Mouse (Mus musculus) liver, embryonic 14 days (tissue): ENCODE measurements around the gene Megf6. TPM values are rescaled to one million over a fixed set of nuclear protein-coding genes. Genes with fewer than 3 reads are reported as not detected.

Experiments
- polyA plus RNA-seq: library from polyadenylated mRNA; depleted of rRNA; stranded (reverse); fragments of >200 nt; gene quantifications from 2 replicates; pipeline ENCODE4 v1.2.3, GENCODE M21; 2012; rRNA removed

Gene Megf6
- 0.53 and 0.70 TPM in 2 replicates for polyA plus RNA-seq

DNA sequence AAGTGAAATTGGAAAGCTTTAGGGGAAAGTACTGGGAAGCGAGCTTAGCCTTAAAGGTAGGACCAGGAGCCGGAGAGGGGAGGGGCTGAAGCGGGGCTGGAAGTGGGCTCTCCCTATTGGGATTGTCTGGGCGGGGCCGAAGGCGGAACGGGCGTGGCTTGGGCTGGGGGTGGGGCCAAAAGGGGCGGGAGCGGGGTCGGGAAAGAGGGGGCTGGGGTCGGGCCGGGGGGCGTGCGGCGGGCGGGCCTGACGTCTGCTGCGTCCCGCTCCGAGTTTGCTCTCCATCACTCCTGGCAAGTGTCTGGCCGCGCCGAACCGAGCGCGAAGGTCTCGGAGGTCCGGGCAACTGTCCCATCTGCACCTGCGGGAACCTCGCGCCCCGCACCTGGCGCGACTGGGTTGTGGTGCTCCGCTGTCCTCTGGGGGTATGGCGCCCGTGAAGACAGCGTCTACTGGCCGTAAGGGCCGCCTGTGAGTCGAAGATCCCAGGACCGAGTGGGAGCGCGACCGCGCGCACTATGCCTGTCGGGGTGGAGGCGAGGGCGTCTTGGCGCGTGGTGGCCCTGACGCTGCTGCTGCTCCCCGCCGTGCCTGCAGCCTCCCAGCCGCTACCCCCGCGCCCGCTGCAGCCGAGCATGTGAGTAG is at the start of gene Megf6:
Gene Megf6, plus strand, starts transcription at position 225 of the 645 bp plus-strand sequence.

DNA sequence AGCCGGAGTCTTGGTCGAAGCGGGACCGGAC is 30.5 kb upstream of the Megf6 start, which contains the start of gene Trp73:
Gene Trp73, minus strand, starts transcription at position 27 of the 31 bp plus-strand sequence.

DNA sequence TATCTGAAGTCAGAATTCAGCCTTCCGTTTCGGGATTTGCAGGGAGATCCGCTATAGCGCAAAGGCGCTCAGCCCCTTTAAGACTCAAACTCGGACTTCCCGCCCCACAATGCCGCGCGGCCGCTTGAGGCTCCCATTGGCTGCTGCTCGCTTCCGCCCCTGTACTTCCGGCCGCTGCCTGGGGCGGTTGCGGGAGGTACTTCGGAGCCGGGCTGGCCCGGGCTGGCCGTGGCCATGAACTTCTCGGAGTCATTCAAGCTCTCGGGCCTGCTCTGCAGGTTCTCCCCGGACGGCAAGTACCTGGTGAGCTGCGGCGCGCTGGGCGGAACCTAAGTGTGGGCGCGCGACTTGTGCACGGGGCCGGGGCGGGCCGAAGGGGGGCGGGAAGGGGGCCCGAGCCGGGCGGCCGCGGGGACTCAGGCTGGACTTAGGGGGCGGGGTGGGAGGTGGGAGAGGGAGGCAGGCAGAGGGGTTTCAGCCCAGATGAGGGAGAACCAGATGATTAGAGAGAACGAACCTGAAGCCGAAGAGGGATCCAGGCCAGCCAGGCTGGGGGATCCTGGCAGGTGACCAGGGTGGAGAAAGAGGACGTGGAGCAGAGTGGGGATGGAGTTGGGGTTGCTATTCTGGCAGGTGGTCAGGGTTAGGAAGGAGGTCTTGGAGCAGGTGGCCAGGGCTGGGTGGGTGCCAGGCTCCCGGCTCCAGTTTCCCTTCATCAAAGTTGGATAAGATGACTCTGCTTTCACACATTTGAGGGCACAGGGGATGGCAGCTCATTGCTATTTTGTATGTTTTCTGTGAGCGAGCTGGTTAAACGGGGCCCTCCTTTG is 28.1 kb upstream of the Megf6 start, which contains the start of gene Wrap73:
Gene Wrap73, plus strand, starts transcription at position 162 of the 830 bp plus-strand sequence.

DNA sequence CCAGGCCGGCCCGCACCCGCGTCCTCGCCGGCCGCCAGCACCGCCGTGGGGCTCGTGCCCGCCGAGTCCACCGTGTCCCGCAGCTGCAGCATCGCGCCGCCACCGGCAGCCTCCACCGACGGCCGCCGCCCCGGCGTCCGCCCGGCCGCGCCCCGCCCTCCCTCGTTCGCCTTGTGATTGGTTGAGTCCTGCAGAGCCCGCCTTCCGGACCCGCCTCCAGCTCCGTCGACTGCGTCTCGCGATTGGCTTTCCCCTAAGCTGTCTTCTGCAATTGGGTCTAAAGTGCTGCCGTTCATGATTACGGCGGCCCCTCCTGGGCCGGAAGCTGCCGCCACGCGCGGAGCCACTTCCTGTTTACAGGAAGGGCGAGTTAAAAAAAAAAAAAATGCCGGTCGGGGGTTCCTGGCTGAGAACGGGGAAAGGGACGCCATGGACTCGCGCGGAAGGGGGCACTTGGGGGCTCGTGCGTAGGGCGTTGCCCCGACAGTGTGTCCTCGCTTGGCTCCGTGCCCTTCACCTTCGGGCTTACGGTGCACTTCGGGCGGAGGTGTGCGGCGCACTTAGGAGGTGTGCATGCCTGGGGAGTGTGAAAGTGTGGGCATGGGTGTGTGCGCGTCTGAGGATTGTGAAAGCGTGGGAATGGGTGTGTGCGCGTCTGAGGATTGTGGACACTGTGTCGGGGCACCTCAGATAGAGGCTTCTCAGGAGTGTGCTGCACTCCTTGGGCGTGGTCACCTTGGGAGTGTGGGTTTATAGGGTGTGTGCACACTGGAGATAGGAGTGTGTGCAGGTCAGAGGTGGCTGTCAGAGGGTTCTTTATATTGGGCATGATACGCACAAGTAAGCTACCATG is 9.8 kb upstream of the Megf6 start, which contains the start of gene Tprgl:
Gene Tprgl, minus strand, starts transcription at position 129 of the 853 bp plus-strand sequence.

DNA sequence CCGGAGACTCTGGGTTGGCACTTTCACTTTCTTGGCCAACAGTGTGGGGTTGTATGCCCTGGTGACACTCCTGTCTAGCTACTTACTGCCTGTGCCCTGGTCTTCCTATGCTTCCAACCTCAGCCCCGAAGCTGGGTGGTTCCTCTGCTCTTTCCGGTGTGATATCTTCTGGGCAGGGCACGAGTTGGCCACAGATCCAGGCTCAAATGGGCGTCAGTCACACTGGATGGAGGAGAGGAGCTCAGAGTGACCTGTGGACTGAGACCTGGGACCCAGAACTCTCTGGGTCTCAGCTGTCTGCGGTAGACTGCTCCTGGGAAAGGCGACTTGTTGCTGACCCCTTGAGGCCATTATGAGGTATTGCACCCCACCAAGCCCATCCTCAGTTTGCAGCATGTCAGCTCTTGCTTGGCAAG is 130.9 kb downstream of the Megf6 start, which contains the start of gene Arhgef16:
Gene Arhgef16, minus strand, starts transcription at position 211 of the 416 bp plus-strand sequence.

Other genes with a start within 250 kb of the Megf6 start
- gene A430005L14Rik, start 213.5 kb upstream of the Megf6 start, polyA plus RNA-seq: 26.8 and 33.3 TPM in 2 replicates
- gene Dffb, start 195.6 kb upstream of the Megf6 start, polyA plus RNA-seq: 7.7 and 7.8 TPM in 2 replicates
- gene Cep104, start 195.5 kb upstream of the Megf6 start, polyA plus RNA-seq: 3.5 and 4.0 TPM in 2 replicates
- 22.5 and 23.0 TPM in 2 replicates for gene Lrrc47, start 159.0 kb upstream of the Megf6 start, polyA plus RNA-seq
- 186 and 199 TPM in 2 replicates for gene Smim1, start 144.5 kb upstream of the Megf6 start, polyA plus RNA-seq
- not detected in 2 replicates for gene Ccdc27, start 128.1 kb upstream of the Megf6 start, polyA plus RNA-seq
- gene Trp73, start 30.5 kb upstream of the Megf6 start, polyA plus RNA-seq: 0.01 TPM in 1 of 2 replicates, not detected in the other
- gene Wrap73, start 28.4 kb upstream of the Megf6 start, polyA plus RNA-seq: 14.0 and 16.0 TPM in 2 replicates
- gene Tprgl, start 10.1 kb upstream of the Megf6 start, polyA plus RNA-seq: 62.7 and 71.1 TPM in 2 replicates
- 2.0 and 2.4 TPM in 2 replicates for gene Arhgef16, start 130.9 kb downstream of the Megf6 start, polyA plus RNA-seq
- gene B230104I21Rik, start 165.4 kb downstream of the Megf6 start, polyA plus RNA-seq: not detected in 2 replicates